Mouse (Mus musculus) embryonic stem cell, embryonic (primary cell): ENCODE measurements around the gene Plod1.

Source experiments
- CTCF ChIA-PET, 4 experiments: fragments of 300-600 bp in 2 of 4; fragments of 350-600 bp in 2 of 4; sonication (Branson Sonifier 250); formaldehyde crosslinking; loops; one replicate each; lab custom pipeline; 2022; ENCODE audit warnings: inconsistent platforms in 2 of 4; lab: Charles Lee
- POLR2A ChIA-PET, 4 experiments: fragments of 300-600 bp in 2 of 4; fragments of 350-600 bp in 2 of 4; sonication (Branson Sonifier 250); formaldehyde crosslinking; loops; one replicate each; lab custom pipeline; 2022; ENCODE audit warnings: antibody characterized with exemption in 4 of 4, inconsistent platforms in 1 of 4; lab: Charles Lee

The Plod1 gene

DNA sequence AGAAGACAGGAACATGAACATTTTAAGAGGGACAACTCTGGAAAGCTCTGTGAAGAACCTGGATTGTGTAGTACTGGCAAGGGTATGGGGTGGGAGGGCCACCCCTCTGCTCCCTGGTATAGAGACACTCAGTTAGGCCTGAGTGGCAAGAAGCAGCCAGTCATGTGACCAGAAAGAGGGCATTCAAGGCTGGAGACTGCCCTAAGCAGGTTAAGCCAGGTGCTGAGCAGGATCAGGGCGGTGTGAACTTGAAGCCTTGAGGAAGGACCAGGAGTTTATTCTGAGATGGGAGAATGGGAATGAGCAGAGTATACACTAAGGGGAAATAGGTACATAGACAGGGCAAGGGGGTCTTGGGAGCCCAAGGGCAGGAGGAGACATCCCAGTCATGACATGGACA, 6.4 kb upstream of the Plod1 start:
- CTCF ChIA-PET, result interaction anchor here in 2 of 4 experiments (0.6 to 0.7 kb wide), 3 partner anchors 102 to 345 kb away, joined by 3 to 5 read pairs (median 3); partner anchors contain the start of gene Disp3 (in 1 of the 2)
- POLR2A ChIA-PET, result interaction anchor here in 3 of 4 experiments (0.5 to 4.2 kb wide), 12 partner anchors 9 to 325 kb away, joined by 3 to 25 read pairs (median 4); partner anchors contain the start of genes Clcn6 (in 1 of the 3) and Mthfr (in 1 of the 3)

DNA sequence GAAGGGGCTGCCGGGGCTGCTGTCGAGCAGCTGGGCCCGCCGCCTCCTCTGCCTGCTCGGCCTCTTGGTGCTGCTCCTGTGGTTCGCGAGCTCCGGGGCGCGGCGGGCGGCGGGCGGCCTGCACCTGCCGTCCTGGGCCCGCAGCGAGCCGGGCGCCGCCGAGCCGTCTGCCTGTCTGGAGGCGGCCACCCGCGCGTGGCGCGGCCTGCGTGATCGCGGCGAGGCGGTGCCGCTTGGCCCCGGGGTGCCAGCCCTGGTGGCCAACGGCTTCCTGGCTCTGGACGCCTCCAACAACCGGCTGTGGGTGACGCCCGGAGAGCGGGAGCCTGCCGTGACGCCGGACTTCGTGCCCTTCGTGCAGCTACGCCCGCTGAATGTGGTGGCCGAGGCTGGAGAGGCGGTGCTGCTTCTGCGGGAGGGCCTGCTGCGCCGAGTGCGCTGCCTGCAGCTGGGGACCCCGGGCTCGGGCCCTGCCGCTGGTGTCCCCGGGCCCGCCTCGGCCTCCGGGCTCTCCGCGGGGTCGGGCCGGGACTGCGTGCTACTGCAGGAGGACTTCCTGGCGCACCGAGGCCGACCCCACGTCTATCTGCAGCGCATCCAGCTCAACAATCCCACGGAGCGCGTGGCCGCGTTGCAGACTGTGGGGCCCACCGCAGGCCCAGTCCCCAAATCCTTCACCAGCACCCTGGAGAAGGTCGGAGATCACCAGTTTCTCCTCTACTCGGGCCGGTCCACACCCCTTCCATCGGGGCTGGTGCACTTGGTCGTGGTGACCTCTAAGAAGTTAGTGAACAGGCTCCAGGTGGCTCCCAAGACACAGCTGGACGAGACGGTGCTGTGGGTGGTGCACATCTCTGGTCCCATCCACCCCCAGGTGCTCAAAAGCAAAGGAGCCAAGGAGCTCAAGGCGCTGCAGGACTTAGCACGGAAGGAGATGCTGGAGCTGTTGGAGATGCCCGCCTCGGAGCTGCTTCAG, 4.8 kb upstream of the Plod1 start:
- POLR2A ChIA-PET, result interaction anchor here in 3 of 4 experiments (0.5 to 4.2 kb wide), 27 partner anchors 8 to 134 kb away, joined by 3 to 25 read pairs (median 4); partner anchors contain the start of genes Clcn6 (in 3 of the 3), Mthfr (in 3 of the 3) and Nppb (in 1 of the 3)
- CTCF ChIA-PET, result interaction anchor here in 3 of 4 experiments (0.5 to 1.9 kb wide), 8 partner anchors 12 to 226 kb away, joined by 3 to 5 read pairs (median 4); no protein-coding TSS in a partner anchor

DNA sequence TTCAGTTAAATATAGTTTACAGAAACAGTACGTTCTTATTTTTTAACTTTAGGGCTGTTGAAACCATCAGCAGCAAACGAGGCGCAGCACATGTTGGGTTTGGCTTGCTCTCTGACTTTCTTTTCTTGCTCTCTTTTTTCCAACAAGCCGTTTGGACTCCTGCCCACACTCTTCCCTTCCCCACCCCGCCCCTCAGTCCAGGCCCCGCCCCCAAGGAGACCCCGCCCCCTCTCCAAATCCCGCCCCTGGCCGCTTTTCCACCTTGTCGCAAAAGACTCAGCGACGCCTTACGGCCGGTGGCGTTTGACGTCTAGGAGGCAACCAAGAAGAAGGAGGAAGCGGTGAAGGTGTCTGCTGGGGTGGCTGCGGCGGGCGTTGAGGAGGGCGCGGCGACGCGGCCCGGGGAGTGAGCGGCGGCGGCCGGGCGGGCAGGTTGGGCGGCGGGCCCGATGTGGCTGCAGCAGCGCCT, 4.0 kb upstream of the Plod1 start, which contains the start of gene 2510039O18Rik:
2510039O18Rik (plus strand) TSS at position 320 of the 469 bp plus-strand sequence.
- ChIA-PET CTCF (interaction anchor here in 3 of 4 experiments (0.6 to 1.9 kb wide), 4 partner anchors 12 to 226 kb away, joined by 3 to 5 read pairs (median 4); no protein-coding TSS in a partner anchor), POLR2A (interaction anchor here in 2 of 4 experiments (0.6 to 4.2 kb wide), 12 partner anchors 9 to 134 kb away, joined by 3 to 25 read pairs (median 4); partner anchors contain the start of genes Clcn6 (in 2 of the 2) and Mthfr (in 2 of the 2))

DNA sequence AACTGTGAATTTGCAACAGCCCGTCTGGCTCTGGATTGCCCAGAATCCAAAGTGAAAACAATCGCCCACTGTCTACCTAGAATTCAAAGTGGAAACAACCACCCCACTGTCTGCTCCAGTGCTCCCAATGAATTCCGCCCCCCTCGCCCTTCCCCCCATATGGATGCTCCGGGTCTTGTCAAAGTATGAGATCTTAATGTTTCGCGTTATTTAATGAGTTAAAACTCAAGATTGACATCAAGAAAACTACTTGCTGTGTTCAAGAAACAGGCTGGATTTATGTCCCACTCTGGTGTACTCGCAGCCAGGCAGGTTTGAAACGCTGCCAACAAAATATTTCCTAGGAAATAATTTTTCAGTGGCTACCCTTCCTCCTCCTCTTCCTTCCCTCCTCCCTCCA, 3.5 kb upstream of the Plod1 start:
- ChIA-PET POLR2A (no interaction called here), CTCF (no interaction called here)

DNA sequence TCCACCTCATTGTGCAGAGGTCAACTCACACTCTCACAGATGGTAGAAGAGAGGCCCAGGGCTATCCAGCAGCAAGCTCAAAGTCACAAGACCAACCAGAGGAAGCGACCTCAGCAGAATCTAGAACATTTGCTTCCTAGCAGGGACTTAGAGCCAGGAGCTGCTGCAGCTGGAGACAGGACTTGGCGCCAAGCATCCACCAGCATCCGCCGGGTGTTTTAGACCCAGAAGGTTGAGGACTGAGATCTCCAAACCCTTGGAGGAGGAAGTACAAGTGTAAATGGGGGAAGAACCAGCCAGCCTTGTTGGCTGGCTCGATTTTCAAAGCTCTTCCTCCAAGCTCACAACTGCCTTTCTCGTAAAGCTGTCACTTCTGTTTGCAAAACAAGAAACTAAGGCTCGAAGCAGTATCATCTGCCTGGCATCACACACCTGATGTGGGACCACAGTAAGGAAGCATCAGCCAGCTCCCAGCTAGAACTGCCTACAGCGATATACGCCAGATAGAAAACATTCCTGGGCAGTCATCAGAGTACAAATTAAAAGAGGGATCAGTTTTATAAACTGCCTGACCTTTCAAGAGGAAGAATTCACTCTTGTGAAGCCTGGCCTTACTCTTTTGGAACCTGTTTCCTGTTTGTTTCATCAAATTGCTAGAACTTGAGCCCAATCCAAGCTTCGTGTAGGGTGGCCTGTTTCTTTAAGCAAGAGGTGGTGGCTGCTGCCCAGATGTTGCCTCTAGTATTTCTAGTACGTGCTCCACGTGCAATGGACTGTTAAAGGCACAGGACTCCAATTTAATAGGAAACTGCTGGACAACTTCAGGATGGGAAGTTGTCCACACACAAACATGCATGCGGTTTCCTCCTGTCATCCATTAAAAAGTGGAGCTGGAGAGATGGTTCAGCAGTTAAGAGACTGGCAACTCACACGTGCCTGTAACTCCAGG, 1.9 kb upstream of the Plod1 start:
- POLR2A ChIA-PET, result interaction anchor here in 2 of 4 experiments (0.7 to 2.6 kb wide), 30 partner anchors 9 to 510 kb away, joined by 3 to 12 read pairs (median 4); partner anchors contain the start of genes Clcn6 (in 2 of the 2), Mthfr (in 2 of the 2), Mtor (in 1 of the 2) and Nppb (in 1 of the 2)
- CTCF ChIA-PET, result interaction anchor here (0.5 to 2.4 kb wide), 10 partner anchors 11 to 231 kb away, joined by 3 to 11 read pairs (median 3); partner anchors contain the start of gene Mfn2 (in 1 of the 4)

DNA sequence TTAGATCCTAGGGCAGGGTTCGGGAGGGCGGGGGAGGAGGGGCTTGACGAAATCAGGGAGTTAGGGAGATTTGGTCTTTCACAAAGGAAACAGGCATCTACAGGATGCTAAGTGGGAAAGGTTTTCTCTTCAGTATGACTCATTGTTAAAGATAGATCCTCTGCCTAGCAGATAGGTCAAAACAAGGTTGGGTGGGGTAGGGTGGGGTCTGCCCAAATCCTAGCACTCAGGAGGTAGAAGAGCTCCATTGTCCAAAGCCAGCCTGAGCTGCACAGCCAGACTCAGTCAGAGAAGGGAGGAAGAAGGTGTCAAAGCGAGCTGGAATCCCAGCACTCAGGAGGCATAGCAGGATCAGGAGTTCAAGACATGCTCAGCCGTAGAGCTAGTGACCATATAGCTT, 919 bp upstream of the Plod1 start:
- CTCF ChIA-PET, result interaction anchor here in 3 of 4 experiments (0.5 to 2.4 kb wide), 10 partner anchors 12 to 218 kb away, joined by 3 to 11 read pairs (median 3); partner anchors contain the start of gene Mfn2 (in 1 of the 3)
- POLR2A ChIA-PET, result interaction anchor here in 3 of 4 experiments (0.6 to 2.6 kb wide), 33 partner anchors 8 to 511 kb away, joined by 3 to 12 read pairs (median 4); partner anchors contain the start of genes Clcn6 (in 2 of the 3), Mthfr (in 2 of the 3), Mtor (in 1 of the 3) and Nppb (in 1 of the 3)

DNA sequence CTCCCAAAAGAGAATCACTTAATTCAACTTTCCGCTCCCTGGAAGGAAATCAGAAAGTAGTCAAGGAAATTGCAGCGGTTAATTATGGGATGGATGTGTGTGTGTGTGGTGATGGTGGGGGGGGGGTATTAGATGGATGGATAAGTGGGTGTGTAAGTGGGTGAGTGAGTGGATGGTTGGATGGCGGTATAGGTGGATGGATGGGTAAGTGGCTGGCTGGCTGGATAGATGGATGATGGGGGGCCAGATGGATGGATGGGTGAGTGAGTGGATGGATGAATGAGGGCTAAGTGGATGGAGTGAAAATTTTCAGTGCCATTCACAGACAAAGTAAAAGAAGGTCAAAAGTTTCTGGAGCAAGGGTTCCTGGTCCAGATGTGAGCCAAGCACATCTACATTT, 454 bp upstream of the Plod1 start:
- ChIA-PET POLR2A (interaction anchor here in 3 of 4 experiments (0.6 to 2.6 kb wide), 41 partner anchors 9 to 690 kb away, joined by 3 to 12 read pairs (median 4); partner anchors contain the start of genes Clcn6 (in 1 of the 3), Mthfr (in 1 of the 3), Mtor (in 1 of the 3) and Nppb (in 1 of the 3)), CTCF (interaction anchor here (0.6 to 2.4 kb wide), 10 partner anchors 12 to 218 kb away, joined by 3 to 11 read pairs (median 3); partner anchors contain the start of genes Mfn2 (in 1 of the 4) and Nppb (in 1 of the 4))

DNA sequence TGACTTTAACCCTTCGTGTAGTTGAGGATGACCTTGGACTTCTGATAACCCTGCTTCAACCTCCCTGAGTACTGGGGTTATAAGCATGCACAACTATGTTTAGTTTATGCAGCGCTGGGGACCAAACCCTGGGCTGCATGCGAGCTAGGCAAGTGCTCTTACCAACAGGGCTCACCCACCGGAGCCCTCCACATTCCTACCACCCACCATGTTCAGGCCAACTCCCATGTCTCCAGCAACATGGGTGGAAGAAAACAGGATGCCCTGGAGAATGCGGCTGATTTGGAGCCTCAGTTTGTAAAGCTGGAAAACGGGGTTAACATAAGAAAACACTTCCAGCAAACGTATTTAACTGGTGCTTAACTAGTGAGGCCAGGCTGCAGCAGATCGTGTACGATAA, 663 bp downstream of the Plod1 start:
- POLR2A ChIA-PET, result interaction anchor here in 3 of 4 experiments (0.7 to 2.6 kb wide), 26 partner anchors 8 to 691 kb away, joined by 3 to 7 read pairs (median 3); partner anchors contain the start of genes Clcn6 (in 1 of the 3), Mthfr (in 1 of the 3), Nppb (in 1 of the 3) and Tardbp (in 1 of the 3)
- CTCF ChIA-PET, result interaction anchor here in 3 of 4 experiments (0.6 to 2.4 kb wide), 7 partner anchors 17 to 513 kb away, joined by 3 to 11 read pairs (median 4); partner anchors contain the start of genes Mtor (in 1 of the 3) and Nppb (in 1 of the 3)

DNA sequence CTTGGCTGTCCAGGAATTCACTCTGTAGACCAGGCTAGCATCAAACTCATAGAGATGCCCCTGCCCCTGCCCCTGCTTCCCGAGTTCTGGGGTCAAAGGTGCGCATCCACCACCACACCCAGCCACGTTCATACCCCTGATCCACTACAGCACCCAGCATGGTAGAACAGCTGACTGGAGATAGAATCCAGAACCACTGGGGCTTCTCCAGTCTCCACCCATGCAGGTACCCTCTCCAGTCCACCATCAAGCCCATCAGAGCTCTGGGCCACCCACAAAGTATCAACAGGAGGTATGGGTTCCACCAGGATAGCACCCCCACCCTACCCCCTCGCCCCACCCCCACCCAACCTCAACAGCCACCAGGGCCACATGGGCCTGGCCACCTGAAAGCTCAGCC, 2.0 kb downstream of the Plod1 start:
- ChIA-PET CTCF (interaction anchor here in 2 of 4 experiments (0.8 to 1.2 kb wide), 2 partner anchors 16 to 26 kb away, joined by 3 read pairs; no protein-coding TSS in a partner anchor), POLR2A (interaction anchor here in 3 of 4 experiments (0.7 to 2.0 kb wide), 5 partner anchors 12 to 28 kb away, joined by 3 to 6 read pairs (median 3); no protein-coding TSS in a partner anchor)

DNA sequence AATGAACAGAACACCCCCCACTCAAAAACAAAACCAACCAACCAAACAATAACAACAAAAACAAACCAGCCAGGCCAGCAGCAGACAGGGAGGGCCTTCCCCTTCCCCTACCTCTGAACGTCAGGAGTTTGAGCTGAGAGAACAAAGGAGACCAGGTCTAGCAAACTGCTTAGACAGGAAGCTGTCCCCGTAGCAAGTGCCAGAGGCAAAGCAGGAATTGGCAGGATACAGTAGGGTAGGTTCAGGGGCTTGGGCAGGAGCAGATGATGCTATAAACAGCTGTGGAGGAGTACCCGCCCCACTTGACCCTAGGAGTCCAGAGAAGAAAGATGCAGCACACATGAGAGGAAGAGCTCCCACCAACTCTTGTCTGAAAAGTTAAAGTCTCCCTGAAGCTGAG, 2.4 kb downstream of the Plod1 start:
- POLR2A ChIA-PET, result interaction anchor here in 2 of 4 experiments (0.7 to 2.0 kb wide), 7 partner anchors 9 to 198 kb away, joined by 3 to 7 read pairs (median 4); no protein-coding TSS in a partner anchor

DNA sequence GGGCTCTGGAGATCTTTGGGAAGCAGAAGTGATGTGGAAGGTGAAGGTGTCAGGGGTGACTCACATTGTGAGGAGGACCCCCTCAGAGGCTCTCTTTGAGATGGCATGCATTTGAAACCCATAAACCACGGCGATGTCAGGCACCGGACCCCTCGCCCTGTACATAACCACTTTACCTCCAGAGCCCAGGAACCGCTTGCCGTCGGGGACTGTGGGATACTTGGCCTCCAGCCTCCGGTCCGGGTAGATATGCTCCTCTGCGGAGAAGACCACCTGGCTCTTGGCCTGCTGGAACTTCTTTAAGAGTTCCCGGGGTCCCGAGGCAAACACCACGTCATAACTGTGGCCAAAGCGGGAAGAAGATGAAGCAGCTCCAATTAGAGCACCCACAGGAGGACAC, 5.6 kb downstream of the Plod1 start:
- POLR2A ChIA-PET, result interaction anchor here in 2 of 4 experiments (0.5 to 3.8 kb wide), 3 partner anchors 11 to 251 kb away, joined by 3 to 18 read pairs (median 4); no protein-coding TSS in a partner anchor
- CTCF ChIA-PET, result no interaction called here

More for the DNA sequence above, 2.4 kb downstream of the Plod1 start:
- CTCF ChIA-PET, result interaction anchor here in 3 of 4 experiments (0.5 to 1.7 kb wide), 4 partner anchors 16 to 1688 kb away, joined by 3 to 4 read pairs (median 3); no protein-coding TSS in a partner anchor

DNA sequence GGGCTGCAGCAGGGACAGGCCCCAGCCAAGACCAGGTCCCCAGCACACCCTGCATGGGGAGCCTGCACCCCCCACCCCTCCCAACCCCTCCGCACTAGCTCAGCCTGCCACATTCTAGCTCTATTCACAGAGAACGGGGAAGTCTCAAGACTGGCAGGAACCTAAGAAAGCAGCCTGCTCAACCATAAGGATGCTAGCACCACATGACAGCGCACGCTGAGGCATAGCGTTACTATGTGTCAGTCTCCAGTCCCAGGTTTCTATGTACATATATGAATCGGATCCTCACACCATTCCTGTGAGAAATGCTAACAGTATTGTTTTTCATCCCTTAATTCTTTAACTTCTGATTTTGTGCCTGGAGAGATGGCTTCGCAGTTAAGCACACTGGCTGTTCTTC, 8.0 kb downstream of the Plod1 start:
- POLR2A ChIA-PET, result interaction anchor here in 3 of 4 experiments (0.6 to 2.3 kb wide), 9 partner anchors 8 to 224 kb away, joined by 3 to 8 read pairs (median 3); partner anchors contain the start of genes Plod1 (in 2 of the 3), Clcn6 (in 1 of the 3) and Mthfr (in 1 of the 3)

DNA sequence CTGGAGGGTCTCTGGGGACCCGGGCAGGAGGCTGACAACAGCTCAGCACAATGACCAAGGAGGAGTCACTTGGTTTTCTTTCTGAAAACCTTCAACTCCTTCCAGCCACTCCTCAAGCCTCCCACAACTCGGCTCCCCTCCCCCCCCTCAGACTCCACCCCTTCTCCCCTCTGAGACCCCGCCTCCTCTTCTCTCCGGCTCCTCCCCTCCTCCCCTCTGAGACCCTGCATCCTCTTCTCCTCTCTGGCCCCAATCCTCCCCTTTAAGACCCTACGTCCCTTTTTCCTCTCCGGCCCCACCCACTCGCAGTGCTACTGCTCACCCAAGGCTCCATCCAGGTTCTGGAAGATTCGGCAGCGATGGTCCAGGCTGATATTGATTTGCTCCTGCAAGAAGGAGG, 8.4 kb downstream of the Plod1 start:
- ChIA-PET CTCF (interaction anchor here in 1 of 4 experiments (1.5 kb wide), 1 partner anchor 10 kb away, joined by 4 read pairs; no protein-coding TSS in a partner anchor), POLR2A (interaction anchor here in 3 of 4 experiments (0.6 to 2.3 kb wide), 11 partner anchors 8 to 225 kb away, joined by 3 to 8 read pairs (median 3); partner anchors contain the start of genes Plod1 (in 2 of the 3), Clcn6 (in 1 of the 3) and Mthfr (in 1 of the 3))

More for the DNA sequence above, 8.0 kb downstream of the Plod1 start:
- CTCF ChIA-PET, result interaction anchor here in 1 of 4 experiments (1.5 kb wide), 1 partner anchor 10 kb away, joined by 4 read pairs; no protein-coding TSS in a partner anchor

DNA sequence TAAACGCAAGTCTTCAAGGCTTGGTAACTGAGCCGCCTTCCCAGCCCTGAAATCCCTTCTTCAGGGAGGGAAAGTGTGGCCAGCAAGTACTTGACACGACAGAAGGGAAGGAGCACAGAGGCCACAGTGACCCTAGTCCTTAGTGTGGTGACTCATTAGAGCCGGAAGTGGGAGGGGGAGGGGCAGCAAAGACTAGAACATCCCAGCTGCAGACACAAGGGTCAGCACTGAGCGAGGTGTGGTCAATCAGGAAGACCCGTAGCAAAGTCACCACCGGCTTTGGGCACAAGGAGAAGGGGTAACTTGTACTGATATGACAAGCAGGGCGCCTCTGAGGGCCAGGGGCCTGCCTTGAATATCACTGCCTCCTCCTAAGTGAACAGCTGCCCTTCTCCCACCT, 8.9 kb downstream of the Plod1 start:
- POLR2A ChIA-PET, result interaction anchor here in 2 of 4 experiments (0.9 to 2.3 kb wide), 9 partner anchors 8 to 111 kb away, joined by 3 to 8 read pairs (median 3); partner anchors contain the start of genes Plod1 (in 2 of the 2), Clcn6 (in 1 of the 2) and Mthfr (in 1 of the 2)
- CTCF ChIA-PET, result interaction anchor here in 2 of 4 experiments (0.6 to 1.5 kb wide), 2 partner anchors 9 to 31 kb away, joined by 3 to 4 read pairs; no protein-coding TSS in a partner anchor

DNA sequence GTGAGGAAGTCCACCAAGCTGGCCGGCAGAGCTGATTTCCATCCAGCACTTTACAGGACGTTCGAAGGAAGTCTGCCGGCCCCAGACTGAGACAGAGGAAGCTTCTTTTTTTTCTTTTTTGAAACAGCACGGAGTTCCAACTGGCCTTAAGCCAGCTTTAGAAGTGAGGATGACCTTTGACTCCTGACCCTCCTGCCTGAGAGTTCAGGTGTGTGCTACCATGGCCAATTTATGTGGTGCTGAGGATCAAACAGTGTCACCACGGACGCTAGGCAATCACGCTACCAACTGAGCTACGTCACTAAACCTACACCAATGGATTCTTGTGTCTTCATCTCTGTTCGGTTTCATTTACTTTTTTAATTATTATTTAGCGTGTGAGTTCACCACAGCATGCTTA, 14.2 kb downstream of the Plod1 start:
- ChIA-PET POLR2A (interaction anchor here in 2 of 4 experiments (0.9 to 1.8 kb wide), 6 partner anchors 14 to 32 kb away, joined by 3 to 7 read pairs (median 4); partner anchors contain the start of genes Mfn2 (in 1 of the 2) and Plod1 (in 1 of the 2)), CTCF (interaction anchor here in 2 of 4 experiments (0.7 to 0.8 kb wide), 2 partner anchors 11 to 16 kb away, joined by 3 read pairs; no protein-coding TSS in a partner anchor)
